Mouse (Mus musculus) forebrain, embryonic 11.5 days (tissue): ENCODE measurements around the gene Scd4. TPM values are rescaled to one million over a fixed set of nuclear protein-coding genes. Genes with fewer than 3 reads are reported as not detected.

Source experiments
- ATAC-seq: fragments of 200-750 bp; cut with Nextera tagmentation; replicated peaks from 2 replicates; pipeline ENCODE4 v1.8.0; 2017; ENCODE audit warnings: moderate TSS enrichment; ENCODE audit not compliant: low FRiP score
- DNase-seq: peaks from one replicate; pipeline ENCODE4 v3.0.0-alpha.2; 2017; ENCODE audit warnings: low spot score
- H3K27ac ChIP-seq: fragments of 300-500 bp; sonication (generic); 2 replicates; pipeline ENCODE4 v1.5.1; 2014; ENCODE audit warnings: low read depth, low read length
- H3K27me3 ChIP-seq: fragments of 300-500 bp; sonication (generic); 2 replicates; pipeline ENCODE4 v1.6.1; 2014; ENCODE audit warnings: mild to moderate bottlenecking, low read length, mixed read lengths; ENCODE audit not compliant: control insufficient read depth, insufficient read depth
- H3K36me3 ChIP-seq: fragments of 300-500 bp; sonication (generic); 2 replicates; pipeline ENCODE4 v1.6.1; 2014; ENCODE audit warnings: mild to moderate bottlenecking, low read length, moderate library complexity, mixed read lengths; ENCODE audit not compliant: control insufficient read depth, insufficient read depth
- H3K4me1 ChIP-seq: fragments of 300-500 bp; sonication (generic); replicated peaks from 2 replicates; pipeline ENCODE4 v1.6.1; 2014; ENCODE audit warnings: low read length, mixed read lengths; ENCODE audit not compliant: control insufficient read depth, insufficient read depth
- H3K4me2 ChIP-seq: fragments of 300-500 bp; sonication (generic); 2 replicates; pipeline ENCODE4 v1.6.1; 2014; ENCODE audit warnings: low read depth, mild to moderate bottlenecking, low read length, moderate library complexity, mixed read lengths; ENCODE audit not compliant: severe bottlenecking
- H3K4me3 ChIP-seq: fragments of 300-500 bp; sonication (generic); 2 replicates; pipeline ENCODE4 v1.5.1; 2014; ENCODE audit warnings: low read depth, low read length
- H3K9ac ChIP-seq: fragments of 300-500 bp; sonication (generic); 2 replicates; pipeline ENCODE4 v1.6.1; 2014; ENCODE audit warnings: low read length
- H3K9me3 ChIP-seq: fragments of 300-500 bp; sonication (generic); 2 replicates; pipeline ENCODE4 v1.6.1; 2016; ENCODE audit warnings: low read length, mixed read lengths; ENCODE audit not compliant: control insufficient read depth
- WGBS: fragments of 180-500 bp; shearing (Covaris S2); extraction: QIAGEN DNeasy Blood & Tissue Kit; methylation state at CpG from one replicate; pipeline ENCODE4 v1.1.7; 2014; 5-methylcytosine and 5-hydroxymethylcytosine counted together
- polyA plus RNA-seq: library from polyadenylated mRNA; unstranded; fragments of >200 nt; fragmentation: Nextera tagmentation; extraction: Ambion mirVana; gene quantifications from 2 replicates; pipeline ENCODE4 v1.2.1, GENCODE M21; 2014

Gene Scd4
- polyA plus RNA-seq, 1 experiment from 2014 or later, result not detected

- Histone ChIP-seq H3K4me1 (no peaks in the 10 kb centered on the region), H3K27ac (no peak overlapping the region), H3K4me2 (no peak overlapping the region), H3K36me3 (no peaks in the 10 kb centered on the region), H3K27me3 (no peaks in the 10 kb centered on the region), H3K9me3 (no peaks in the 10 kb centered on the region), H3K4me3 (no peak overlapping the region), H3K9ac (no peak overlapping the region)
- DNase-seq, result no peak
- WGBS, result 88% methylated on average over 8 of the region's 8 CpGs
- no peak for ATAC-seq
These were observed 566 bp upstream of the Scd4 start for GRCm38 (mm10) chr19:44332326-44332725.

GRCm38 (mm10) chr19:44333991-44334390 lies 1.1 kb downstream of the Scd4 start:
- Histone ChIP-seq H3K27ac (no peak overlapping the region), H3K9ac (no peak overlapping the region), H3K36me3 (no peaks in the 10 kb centered on the region), H3K4me2 (no peak overlapping the region), H3K4me3 (no peak overlapping the region), H3K9me3 (no peaks in the 10 kb centered on the region), H3K27me3 (no peaks in the 10 kb centered on the region), H3K4me1 (no peaks in the 10 kb centered on the region)
- WGBS, result 87% methylated on average over 9 of the region's 9 CpGs
- no peak for DNase-seq
- no peak for ATAC-seq

- H3K9ac ChIP-seq, result no peak overlapping the region
- no peaks in the 10 kb centered on the region for H3K27me3 ChIP-seq
- no peaks in the 10 kb centered on the region for H3K4me1 ChIP-seq
- no peak overlapping the region for H3K27ac ChIP-seq
- H3K4me3 ChIP-seq, result no peak overlapping the region
- DNase-seq, result no peak
- no peak overlapping the region for H3K4me2 ChIP-seq
- H3K36me3 ChIP-seq, result no peaks in the 10 kb centered on the region
- H3K9me3 ChIP-seq, result no peaks in the 10 kb centered on the region
- no peak for ATAC-seq
- WGBS, result 84% methylated on average over 6 of the region's 6 CpGs
These were observed 3.2 kb downstream of the Scd4 start for GRCm38 (mm10) chr19:44335876-44336662.

DNA sequence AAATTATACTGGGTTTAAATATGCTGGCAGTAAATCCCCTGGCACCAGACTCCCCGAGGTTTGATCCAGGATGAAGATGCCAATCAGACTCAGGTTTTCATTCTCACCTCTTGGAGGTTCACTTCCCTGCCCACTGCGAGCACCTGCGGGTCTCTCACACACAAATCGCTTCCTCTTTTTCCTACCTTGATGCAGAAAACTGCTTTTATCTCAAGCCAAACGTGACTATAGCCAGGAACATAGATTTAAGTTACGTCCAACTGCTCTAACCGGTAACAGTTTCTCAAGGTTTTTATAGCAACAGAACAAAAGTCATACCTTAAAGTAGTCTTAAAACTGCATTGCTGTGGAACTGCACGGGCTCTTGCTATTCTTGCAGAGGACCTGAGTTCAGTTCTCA lies 16.8 kb downstream of the Scd4 start:
- H3K4me1 ChIP-seq, result no peaks in the 10 kb centered on the region
- DNase-seq (no peak), ATAC-seq (no peak)
- no peaks in the 10 kb centered on the region for H3K27me3 ChIP-seq
- H3K36me3 ChIP-seq, result no peaks in the 10 kb centered on the region
- WGBS, result 90% methylated on average over 8 of the region's 8 CpGs
- H3K9ac ChIP-seq, result no peak overlapping the region
- H3K27ac ChIP-seq, result no peak overlapping the region
- no peaks in the 10 kb centered on the region for H3K9me3 ChIP-seq
- H3K4me3 ChIP-seq, result no peak overlapping the region
- H3K4me2 ChIP-seq, result no peak overlapping the region

- Histone ChIP-seq H3K4me1 (no peaks in the 10 kb centered on the region), H3K27me3 (no peaks in the 10 kb centered on the region), H3K4me3 (no peak overlapping the region), H3K9ac (no peak overlapping the region), H3K36me3 (no peaks in the 10 kb centered on the region), H3K9me3 (no peaks in the 10 kb centered on the region), H3K27ac (no peak overlapping the region), H3K4me2 (no peak overlapping the region)
- 80% methylated on average over 7 of the region's 7 CpGs for WGBS
- ATAC-seq (no peak), DNase-seq (no peak)
These were observed 18.9 kb downstream of the Scd4 start for GRCm38 (mm10) chr19:44351756-44352155.

DNA sequence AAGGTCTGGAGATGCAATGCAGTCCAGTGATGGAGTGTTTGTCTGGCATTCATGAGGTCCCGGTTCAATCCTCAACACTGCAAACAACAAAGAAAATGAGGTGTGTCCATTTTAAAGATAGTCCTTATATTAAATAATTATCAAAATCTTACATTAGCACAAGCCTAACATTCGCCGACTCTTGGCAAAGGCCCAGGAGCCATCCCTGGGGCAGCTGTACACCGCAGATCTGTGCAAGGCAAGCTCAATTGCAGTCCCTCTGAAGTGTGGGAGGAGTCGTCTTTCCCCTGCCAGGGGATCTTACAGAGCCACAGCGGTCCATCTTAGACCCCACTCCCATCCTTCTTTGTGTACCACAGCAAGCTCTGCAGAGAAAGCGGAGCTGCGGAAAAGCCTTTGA lies 25.8 kb downstream of the Scd4 start:
- Histone ChIP-seq H3K4me1 (no peaks in the 10 kb centered on the region), H3K9ac (no peak overlapping the region), H3K9me3 (no peaks in the 10 kb centered on the region), H3K4me3 (no peak overlapping the region), H3K27me3 (no peaks in the 10 kb centered on the region), H3K27ac (no peak overlapping the region), H3K36me3 (no peaks in the 10 kb centered on the region), H3K4me2 (no peak overlapping the region)
- no peak for DNase-seq
- ATAC-seq, result no peak
- 63% methylated on average over 8 of the region's 8 CpGs for WGBS

DNA sequence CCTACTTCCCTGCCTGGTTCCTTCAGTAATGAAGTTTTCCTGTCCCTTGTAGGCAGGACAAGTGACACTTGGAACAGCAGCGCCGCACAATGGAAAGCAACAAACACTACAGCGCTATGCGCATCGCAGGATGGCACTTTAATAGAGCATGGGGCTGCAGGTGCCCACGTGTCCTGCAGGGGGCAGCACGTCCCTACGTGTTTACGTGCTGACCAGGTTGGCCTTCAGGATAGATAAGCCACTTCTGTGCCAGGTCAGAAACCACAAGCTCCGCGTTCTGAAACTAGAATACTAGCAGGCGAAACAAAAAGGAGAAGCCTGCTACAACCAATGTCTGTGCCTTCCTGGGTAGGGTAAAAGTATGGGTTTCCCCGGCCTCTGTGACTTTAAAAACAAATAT lies 30.6 kb downstream of the Scd4 start:
- Histone ChIP-seq H3K9me3 (no peaks in the 10 kb centered on the region), H3K4me3 (no peak overlapping the region), H3K36me3 (no peaks in the 10 kb centered on the region), H3K4me1 (no peaks in the 10 kb centered on the region), H3K4me2 (no peak overlapping the region), H3K27me3 (no peaks in the 10 kb centered on the region), H3K27ac (no peak overlapping the region), H3K9ac (no peak overlapping the region)
- ATAC-seq, result no peak
- WGBS, result 23% methylated on average over 13 of the region's 13 CpGs
- DNase-seq, result peak; percentile 88

DNA sequence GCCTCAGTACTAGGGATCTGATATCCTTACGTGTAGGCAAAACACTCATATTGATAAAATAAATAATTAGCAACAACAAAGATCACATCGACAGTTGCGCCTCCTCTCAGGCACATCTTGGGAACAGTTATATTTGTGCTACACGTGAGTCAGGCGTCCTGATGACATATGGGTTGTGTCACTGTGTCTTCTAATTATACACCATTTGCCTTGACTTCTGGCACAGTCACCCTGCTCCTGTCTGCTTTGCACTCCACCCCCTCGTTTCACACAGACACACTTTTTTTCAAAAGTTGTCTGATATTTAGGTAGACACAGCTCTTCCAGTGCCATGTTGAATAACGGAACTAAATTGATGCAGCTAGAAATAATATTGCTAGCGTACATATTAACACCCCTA lies 31.1 kb downstream of the Scd4 start:
- WGBS, result 90% methylated on average over 8 of the region's 8 CpGs
- H3K4me2 ChIP-seq, result no peak overlapping the region
- no peaks in the 10 kb centered on the region for H3K27me3 ChIP-seq
- H3K4me3 ChIP-seq, result no peak overlapping the region
- H3K36me3 ChIP-seq, result no peaks in the 10 kb centered on the region
- H3K27ac ChIP-seq, result no peak overlapping the region
- H3K9ac ChIP-seq, result no peak overlapping the region
- no peaks in the 10 kb centered on the region for H3K9me3 ChIP-seq
- ATAC-seq, result no peak
- no peaks in the 10 kb centered on the region for H3K4me1 ChIP-seq
- no peak for DNase-seq

DNA sequence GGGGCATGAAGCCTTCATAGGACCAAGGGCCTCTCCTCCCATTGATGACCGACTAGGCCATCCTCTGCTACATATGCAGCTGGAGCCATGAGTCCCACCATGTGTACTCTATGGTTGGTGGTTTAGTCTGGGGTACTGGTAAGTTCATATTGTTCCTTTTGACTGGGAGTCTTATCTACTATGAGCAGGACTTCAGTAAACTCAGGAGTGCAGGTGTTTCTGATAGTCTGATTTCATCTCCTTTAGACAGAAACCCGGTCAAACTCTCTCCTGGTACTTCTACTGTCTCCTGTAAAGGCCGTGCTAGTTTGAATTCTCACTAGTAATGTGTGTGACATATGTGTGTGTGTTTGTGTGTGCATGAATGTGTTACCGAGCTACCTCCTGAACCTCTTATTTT lies 32.8 kb downstream of the Scd4 start:
- WGBS, result 87% methylated on average over 4 of the region's 4 CpGs

More for the DNA sequence above, 32.8 kb downstream of the Scd4 start:
- ATAC-seq, result no peak
- H3K4me1 ChIP-seq, result no peaks in the 10 kb centered on the region
- no peak for DNase-seq
- H3K36me3 ChIP-seq, result no peaks in the 10 kb centered on the region
- no peak overlapping the region for H3K9ac ChIP-seq
- H3K27me3 ChIP-seq, result no peaks in the 10 kb centered on the region
- H3K4me3 ChIP-seq, result no peak overlapping the region
- H3K4me2 ChIP-seq, result no peak overlapping the region
- no peak overlapping the region for H3K27ac ChIP-seq
- H3K9me3 ChIP-seq, result no peaks in the 10 kb centered on the region
